Mouse (Mus musculus) right cerebral cortex, postnatal 36 days (tissue): Measurements from ENCODE around the gene Calm3.
A peak's percentile ranks its signal among the peaks of the same experiment; 100 is the strongest.

Experiments
- DNase-seq, 2 experiments: peaks; one replicate each; pipeline ENCODE4 v3.0.0; 2022; ENCODE audit warnings: low spot score in 2 of 2, mixed read lengths in 1 of 2

Gene Calm3

DNA sequence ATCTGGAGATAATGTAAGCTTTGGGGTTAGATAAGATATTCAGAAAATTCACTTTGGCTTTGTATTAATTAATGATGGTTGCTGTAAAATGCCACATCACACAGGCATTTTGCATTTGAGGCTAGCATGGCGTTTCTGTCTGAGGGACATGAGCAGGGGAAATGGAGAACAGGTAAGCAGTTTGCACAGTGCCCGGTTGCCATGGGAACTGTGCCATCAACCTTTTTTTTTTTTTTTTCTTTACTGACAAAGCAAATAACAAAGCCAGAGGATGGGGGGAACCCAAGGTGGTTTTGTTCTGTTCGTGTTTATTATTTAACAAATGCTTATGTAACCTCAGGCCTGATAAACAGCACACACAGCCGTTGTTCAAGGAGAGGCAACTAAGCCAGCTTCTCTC, 18.9 kb upstream of the Calm3 start:
- DNase-seq, result no peak

DNA sequence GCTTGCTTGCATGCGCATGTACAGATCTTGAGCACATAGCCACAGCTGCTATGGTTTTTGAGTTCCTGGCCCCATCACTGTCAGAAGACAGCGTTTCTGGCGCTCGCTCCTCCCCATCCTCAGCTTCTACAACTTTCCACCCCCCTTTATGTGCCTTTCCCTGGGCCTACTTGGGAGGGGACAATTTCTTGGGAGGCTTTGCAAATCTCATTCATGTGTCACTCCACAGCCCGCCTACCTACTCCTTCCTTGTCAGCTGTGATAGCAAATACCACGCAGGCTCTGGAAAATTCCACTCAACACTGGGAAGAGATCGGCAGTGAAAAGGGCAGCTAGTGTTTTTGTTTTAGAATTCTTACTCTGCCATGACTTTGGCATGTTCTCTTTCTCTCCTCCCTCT, 16.4 kb upstream of the Calm3 start:
- DNase-seq, result peak in 1 of 2 experiments; percentile 88

DNA sequence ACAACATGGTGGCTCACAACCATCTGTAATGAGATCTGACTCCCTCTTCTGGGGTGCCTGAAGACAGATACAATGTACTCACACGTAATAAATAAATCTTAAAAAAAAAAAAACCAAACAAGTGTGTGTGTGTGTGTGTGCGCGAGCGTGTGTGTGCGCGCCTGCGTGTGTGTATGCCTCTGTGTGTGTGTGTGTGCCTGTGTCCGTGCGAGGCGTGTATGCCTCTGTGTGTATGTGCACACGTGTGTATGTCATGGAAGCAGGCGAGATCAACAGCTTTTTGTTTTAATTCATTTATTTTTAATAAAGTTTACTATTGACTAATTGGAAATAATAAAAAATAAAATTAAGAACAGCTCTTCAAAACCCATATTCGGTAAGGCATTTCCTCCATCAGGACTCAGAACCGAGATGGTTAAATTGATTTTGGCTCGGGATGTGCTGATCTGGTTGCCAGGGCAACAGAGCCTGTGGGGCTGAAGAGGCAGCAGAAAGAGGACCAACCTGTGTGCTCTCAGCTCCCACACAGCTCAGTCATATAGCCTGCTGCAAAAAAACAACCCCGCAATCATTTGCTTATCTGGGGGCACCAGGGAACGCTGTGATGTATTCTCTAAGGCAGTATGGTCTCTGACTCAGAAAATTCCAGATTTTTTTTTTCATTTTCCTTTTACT, 14.3 kb upstream of the Calm3 start:
- peak in 1 of 2 experiments; percentile 70 for DNase-seq

DNA sequence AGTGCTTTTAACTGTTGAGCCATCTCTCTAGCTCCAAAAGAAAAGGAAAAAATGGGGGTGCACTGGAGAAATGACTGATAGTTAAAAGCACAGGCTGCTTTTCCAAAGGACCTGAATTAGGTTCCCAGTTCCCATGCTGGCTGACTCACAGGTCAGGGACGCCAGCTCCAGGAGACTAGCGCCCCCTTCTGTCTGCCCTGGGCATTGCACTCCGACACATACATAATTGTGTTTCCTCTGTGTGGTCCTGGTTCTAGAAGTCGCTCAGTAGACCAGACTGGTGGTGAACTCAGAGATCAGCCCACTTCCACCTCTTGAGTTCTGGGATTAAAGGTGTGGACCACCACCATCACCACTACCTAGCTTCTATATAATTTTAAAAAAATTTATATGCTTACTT, 13.4 kb upstream of the Calm3 start:
- no peak for DNase-seq

DNA sequence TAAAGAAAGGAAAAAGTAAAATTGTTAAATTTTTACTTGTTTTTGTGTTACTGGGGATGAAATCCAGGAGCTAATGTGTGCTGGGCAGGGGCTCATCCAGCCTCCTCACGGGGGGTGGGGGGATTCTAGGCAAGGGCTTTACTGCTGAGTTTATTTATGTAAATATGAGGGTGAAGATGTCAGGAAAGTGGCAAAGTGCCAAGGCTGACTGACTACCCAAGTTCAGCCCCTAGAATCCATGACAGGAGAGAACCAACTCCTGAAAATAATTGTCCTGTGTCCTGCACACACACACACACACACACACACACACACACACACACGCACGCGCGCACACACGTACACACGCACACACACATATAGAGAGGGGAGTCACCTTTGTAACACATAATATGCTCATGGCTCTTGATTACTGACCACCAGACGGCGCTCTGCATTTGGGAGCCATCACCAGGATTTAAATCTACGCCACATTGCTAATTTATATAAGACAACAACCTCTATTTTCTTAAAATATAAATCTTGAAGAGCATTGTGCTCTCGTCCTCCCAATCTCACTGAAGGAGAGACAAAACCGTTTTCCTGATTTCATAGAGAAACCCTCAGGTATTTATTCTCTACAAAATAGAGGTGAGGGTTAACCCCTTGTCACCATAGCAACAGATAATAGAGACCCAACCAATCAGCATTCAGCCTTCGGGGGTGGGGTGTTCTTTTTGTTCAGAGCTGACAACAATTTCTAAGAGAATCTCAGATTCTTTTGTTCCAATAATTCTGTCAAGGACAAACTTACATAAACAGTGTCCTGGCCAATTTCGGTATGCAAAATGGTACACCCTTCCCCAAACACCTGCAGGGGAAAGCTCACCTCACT, 9.0 kb upstream of the Calm3 start:
- DNase-seq, result no peak

DNA sequence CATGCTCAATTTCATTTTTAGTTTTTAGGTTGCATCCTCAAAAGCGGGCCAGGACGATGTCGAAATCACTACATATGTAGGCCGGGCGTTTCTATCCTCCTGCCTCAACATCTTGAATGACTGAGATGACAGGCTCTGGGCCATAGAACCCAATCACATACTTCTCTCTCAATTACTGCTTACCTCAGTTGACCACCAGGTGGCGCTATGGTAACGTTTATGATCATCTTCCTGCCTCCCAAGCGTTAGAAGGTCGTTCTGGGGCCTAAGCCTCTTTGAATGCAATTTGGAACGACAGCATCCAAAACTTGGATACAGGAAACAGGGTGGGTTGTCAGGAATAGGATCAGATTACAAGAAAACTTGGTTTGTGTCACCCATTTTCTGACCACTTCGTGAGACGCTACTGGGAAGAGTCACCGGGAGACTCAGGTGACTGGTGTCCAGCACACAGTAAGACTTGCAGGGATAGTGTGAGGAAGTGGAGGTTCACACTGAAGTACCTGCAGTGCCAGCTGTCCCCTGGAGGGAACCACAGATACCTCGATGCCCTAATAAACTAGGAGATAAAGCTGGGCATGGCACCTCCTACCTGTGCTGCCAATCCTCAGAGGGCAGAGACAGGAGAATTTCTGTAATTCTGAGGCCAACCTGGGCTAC, 8.2 kb upstream of the Calm3 start:
- no peak for DNase-seq

DNA sequence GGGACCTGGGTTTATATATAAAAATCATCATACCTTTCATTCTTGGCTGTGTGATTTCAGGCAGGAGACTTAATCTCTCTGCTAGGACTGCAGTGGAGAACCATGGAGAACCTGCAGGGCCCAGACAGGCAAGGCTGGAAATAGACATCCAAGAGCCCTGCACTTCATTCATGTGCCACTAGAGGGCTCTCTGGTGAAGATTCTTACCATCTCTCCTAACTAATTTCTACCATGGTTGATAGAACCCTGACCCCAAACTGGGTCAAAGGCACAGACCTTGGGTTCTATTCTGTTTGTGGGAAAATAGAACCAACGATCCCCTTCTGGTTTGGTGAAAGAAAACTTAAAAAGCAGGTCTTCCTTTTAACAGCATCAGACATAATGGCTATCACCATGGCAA, 6.9 kb upstream of the Calm3 start:
- DNase-seq, result no peak

DNA sequence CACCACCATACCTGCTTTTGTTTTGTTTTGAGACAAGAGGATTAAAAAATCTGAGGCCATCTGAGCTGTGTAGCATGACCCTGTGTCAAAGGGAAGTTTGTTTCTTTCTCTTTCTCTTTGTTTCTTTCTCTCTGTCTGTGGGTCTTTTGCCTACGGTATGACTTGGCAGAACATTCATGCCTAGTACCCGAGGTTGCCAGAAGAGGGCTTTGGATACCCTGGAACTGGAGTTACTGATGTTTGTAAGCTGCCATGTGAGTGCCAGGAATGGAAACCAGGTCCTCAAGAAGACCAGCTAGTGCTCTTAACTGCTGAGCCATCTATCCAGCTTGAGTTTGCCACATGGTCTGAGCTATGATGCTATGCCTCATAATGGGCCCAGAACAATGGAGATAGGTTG, 4.4 kb upstream of the Calm3 start:
- DNase-seq, result no peak

DNA sequence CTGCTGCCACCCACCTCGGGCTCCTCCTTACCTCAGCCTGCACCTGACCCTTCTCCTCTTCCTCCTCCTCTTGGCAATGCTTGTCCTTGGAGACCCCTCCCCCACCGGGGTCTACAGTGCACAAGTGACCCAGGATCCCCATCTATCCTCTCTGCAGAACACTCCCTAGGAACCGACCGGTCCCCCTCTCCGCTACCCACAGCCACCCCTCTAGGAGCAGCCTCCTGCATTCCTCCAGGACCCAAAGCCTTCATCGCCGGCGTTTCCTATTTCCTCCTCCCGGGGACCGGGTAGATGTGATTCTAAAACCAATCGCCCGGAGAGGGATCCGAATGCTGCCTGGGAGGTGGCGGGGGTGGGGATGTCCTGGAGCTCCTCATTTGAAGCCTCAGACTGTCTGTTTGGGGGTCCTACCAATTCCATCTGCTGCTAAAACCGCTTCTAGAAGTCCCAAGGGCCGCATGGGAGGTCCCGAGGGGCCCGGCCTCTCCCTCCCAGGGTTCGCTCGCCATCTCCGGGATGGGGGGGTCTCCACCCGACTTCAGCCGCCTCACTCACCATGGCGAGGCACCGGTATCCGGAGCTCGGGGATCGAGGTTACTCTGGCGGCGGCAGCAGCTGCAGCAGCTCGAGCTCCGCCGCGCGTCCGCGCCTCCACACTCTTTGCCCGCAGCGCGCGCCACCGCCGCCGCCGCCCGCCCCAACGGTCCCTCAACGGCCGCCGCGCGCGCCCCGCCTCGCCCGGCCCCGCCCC, 454 bp downstream of the Calm3 start:
- no peak for DNase-seq

DNA sequence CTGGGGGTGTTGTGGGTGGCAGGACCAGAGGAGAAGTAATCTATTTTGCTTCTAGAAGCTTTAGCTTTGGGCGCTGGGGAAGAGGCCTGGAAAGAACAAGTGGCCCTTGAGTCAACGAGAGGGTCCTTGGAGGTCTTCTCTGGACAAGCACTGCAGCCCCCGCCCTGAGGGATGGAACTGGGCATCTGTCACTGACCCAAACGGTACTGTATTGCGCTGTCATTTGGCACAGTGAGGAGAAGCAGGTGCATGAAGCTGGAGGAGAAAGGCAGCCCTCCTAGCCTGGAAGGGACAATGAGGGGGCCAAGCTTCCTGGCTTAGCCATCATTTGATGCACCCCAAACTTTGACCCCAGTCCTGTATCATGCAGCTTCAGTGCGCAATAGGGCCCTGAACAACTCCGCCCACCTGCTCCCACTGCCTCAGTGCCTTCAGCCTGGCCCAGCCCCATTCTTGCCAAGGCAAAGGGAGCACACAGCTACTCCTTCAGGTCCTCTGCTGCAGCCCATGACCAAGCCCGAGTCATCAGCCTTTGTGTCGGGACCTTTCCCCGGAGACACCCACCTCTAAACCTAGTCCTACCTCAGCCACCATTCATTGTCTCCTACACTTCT, 1.4 kb downstream of the Calm3 start:
- DNase-seq, result no peak

DNA sequence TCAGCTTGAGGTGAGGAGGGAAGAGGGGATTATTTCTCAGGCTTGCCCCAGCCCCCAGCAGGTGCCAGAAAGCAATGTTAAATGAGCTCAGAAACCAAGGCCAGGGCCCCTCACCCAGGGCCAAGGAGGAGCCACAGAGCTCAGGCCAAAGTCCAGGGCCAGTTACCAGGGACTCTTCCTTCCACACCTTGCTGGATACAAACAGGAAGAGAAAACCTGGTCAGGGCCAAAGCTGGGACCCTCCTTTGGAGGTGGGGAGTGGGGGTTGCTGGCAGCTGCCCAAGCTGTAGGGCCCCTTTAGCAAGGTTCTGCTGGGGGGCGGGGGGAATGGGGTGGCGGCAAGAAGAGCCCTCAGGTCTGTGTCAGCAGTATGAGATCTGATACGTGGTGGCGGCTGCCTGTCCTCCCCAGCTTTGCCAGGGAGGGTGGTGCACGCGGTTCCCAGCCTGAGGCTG, 2.0 kb downstream of the Calm3 start:
- DNase-seq, result no peak

DNA sequence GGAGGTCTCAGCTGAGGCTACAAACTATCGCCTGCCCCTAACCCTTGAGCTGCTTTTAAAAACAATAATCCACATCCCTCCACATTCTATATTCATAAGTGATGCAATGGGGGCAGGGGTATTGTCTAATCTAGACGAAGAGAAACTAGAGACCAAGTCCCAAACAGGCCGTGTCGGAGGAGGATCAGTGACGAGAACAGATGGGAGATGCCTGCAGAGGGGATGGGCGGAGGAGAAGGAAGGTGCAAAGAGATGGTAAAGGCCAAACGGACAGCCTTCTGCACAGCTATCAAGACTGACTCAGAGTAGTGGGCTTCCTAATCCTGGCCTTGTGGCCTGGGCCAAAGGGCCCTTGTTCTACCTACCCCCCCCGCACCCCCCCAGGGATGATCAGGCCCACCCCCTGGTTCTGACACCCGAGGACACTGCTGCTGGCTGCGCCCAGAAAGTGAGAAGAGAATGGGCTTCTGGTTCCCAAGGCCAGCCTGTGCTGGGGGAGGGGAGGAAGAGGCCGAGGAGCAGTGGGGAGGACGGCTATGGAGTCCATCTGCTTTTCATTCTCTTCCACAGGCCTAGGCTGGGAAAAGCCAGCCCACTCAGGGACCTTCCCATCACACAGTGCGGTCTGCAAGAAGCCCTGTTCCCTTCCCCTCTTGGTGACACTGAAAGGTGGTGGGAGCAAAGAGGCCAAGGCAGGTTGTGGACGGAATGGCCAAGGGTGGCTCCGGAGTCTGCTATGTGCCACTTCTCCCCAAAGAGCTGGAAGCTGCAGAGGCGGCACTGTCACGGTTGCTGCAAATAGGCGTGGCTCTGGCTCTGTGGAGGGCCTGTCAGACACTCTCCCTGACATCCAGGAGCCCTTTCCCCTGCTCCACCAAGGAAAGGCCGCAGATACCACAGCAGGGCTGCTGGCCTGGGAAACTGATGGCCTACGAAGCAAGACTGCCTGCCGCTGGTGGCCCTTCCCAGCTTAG, 2.8 kb downstream of the Calm3 start:
- DNase-seq, result no peak

DNA sequence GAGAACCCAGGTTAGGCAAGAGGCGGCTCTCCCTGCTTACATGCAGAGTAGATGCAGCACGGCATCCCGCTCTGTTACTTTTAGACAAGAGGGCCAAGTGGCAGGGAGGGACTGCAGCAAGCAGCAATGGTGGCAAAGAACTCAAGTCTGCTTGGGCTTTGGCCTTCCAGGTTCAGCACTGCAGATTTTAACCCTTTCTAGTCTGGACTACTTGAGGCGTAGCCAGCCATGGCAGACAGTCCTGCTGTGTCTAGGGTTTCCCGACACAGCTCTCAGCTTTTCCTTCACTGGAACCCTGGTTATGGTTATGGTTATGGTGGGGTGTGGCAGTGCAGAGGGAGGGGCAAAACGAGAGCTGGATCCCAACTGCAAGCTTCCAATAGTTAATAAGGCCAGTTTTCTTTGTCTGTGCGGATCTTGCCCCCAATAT, 3.7 kb downstream of the Calm3 start:
- DNase-seq, result no peak

DNA sequence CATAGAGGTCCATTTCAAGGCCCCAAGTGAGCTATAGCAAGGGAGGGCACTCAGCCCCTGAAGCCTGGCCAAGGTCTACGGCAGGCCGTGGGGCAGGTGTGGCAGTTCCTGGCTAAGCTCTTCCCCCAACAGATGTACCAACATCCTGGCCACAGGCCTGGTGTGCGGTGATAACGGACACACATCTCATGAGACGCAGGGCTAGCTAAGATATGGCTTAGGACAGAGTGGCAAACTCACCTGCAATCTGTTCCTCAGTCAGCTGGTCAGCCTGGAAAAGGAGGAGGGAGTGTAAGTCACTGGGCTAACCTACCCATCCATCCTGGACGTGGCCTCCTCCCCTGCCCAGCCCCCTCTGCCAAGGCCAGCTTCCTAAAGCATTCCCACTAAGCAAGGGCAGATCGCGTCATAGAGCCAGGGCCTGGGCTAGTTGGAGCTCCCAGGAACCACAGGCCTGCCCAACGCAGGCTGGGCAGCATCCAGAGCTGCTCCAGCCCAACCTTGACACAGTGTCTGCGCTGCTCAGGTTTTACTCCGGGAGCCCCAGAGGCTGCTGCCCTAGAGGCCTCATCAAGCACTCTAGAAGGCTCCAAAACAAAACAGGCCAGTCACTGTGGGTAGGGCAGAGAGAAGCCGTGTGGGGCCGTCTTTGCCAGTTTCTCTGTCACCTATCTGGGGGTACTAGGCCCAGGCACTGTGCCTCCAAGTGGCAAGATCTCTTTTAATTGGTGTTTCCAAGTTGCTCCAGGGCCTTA, 4.3 kb downstream of the Calm3 start:
- no peak for DNase-seq

DNA sequence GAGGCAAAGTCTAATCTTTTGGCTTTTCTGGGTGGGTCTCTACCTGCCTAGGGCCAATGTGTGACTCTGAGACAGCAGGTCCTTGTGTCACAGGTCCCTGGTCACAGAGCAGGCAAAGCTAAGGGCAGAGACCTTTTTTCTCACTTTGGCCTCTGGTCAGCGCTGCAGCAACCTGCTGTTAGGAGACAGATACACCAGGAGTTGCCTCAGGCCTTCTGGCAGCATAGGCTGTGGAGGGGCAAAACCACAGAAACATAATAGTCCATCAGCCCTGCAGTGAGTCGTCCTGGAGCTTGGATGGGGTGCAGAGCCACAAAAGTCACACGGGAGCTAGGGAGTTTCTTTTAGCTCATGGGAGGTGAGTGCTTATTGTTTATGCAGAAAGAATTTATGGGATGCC, 5.2 kb downstream of the Calm3 start:
- no peak for DNase-seq

DNA sequence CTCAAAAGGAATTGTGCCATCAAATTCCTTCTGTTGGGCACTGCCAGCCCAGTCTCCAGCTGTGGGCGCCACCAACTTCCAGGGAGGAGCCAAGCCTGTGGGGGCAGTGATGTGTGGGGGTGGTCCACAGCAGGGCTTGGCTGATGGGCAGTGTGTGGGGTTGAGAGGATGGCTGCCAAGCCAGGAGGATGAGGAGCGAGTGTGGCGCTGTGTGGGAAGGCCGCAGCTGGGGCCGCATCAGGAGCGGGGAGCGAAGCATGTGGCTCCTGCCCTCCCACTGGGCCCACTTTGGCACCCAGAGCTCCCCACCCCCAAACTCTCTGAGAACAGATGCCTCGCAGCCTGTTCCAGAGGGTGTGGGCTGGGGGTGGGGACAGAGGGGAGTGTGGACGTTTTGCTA, 5.9 kb downstream of the Calm3 start:
- DNase-seq, result peak; percentile 76 to 86

DNA sequence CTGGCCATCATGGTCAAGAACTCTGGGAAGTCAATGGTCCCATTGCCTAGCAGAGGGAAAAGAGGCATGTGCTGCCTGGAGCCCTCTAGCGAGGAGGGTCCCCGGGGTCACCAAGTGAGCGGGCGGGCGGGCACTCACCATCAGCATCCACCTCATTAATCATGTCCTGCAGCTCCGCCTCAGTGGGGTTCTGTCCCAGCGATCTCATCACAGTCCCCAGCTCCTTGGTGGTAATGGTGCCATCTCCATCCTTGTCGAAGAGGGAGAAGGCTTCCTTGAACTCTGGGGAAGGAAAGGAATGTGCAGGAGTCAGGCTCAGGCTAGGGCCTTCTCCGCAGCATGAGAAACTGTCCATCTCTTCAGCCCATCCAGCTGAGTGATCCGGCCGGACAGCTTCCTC, 6.5 kb downstream of the Calm3 start:
- no peak for DNase-seq

DNA sequence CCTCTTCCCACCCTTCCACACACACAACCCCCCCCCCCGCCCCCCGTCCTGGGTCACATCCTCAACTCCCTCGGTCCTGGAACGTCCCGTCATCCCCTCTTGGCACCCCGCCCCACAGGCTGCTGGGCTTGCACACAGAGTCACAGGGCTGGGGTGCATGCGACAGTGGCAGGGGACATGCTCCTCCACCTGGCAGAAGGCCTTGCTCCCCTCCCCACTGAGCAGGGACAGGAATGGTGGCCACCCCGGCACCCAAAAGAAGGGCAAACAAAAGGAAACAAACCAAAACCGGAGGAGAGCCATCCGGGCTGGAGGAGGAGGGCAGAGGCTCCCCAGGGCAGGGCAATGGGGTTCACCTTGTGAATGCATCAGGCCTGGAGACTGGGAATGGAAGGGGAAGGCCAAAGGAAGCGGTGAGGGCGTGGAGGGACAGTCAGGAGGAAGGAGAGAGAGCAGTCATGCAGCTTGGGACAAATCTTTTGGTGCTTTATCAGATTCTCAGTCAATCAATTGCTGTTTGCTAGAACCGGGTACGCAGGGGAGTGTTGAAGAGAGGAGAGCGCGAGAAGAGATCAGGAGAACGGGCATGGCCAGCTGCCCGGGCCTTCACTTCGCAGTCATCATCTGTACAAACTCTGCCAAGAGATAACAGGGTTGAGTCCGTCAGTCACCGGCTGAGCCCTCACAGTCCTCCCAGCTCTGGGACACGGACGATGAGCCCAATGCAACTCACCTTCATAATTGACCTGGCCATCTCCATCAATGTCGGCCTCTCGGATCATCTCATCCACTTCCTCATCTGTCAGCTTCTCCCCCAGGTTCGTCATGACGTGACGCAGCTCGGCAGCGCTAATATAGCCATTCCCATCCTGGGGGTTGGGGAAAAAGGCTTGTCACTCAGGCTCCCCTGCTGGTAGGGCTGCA, 7.3 kb downstream of the Calm3 start:
- DNase-seq, result no peak
